Mouse (Mus musculus): ENCODE results near the gene Ccdc120.
A peak's percentile ranks its signal among the peaks of the same experiment; 100 is the strongest.

The Ccdc120 gene

GRCm38 (mm10) chrX:7750432-7751116, at the start of gene Ccdc120:
Gene Ccdc120, minus strand, starts transcription at chrX:7750905.
- DNase-seq (ENCODE audit: low spot score in 2 of 2), result peak in 1 of 2 experiments; percentile 71

DNA sequence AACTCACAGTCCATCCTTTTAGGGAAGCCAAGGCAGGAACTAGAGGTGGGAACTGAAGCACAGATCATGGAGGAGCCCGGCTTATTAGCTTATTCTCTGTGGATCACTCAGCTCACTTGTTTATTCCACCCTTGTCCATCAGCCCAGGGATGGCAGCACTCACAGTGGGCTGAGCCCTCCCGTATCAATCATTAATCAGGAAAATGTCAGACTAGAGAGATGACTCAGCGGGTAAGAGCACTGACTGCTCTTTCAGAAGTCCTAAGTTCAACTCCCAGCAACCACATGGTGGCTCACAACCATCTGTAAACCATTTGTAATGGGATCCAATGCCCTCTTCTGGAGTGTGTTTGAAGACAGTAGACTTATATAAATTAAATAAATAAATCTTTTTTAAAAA, 46.6 kb upstream of the Ccdc120 start:
- DNase-seq (ENCODE audit: low spot score in 2 of 2), result no peak

DNA sequence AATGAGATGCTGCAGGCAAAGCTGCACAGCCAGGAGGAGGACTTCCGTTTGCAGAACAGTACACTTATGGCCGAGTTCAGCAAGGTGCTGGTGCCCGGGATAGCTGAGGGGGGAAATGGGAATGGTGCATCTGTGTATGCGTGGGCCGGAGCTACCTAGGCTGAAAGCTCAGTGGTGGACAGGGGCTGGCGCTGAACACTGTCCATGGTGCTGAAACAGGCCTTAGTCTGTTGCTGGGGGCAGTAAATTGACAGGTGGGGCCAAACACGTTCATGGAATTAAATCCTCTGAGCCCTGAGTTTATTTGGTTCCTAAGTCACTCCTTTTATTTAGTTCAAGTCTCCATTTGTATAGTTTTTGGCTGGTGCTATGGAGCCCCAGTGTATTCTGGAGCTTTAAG, 44.3 kb upstream of the Ccdc120 start:
- DNase-seq (ENCODE audit: low spot score in 2 of 2), result no peak

GRCm38 (mm10) chrX:7793361-7793760, 42.7 kb upstream of the Ccdc120 start:
- no peak for DNase-seq (ENCODE audit: low spot score in 2 of 2)

DNA sequence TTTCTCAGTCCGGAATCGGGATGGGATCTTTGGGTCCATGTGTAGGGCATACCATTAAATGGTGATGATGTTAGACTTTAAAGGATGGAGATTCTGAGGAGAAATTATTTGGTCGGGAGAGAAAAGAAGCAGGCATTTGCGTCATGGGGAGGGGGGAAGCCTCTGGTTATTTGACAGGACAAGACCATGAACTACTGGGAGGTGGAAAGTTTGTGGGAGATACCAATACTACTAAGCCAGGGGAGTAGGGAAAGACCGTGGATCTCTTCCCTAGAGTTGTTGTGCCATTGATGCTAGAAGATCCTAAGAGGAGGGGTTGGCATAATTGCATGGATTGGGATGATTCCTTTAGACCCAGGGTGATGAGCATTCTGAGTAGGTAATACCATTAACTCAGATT, 39.6 kb upstream of the Ccdc120 start:
- no peak for DNase-seq (ENCODE audit: low spot score in 2 of 2)

GRCm38 (mm10) chrX:7789542-7790136, 38.9 kb upstream of the Ccdc120 start, which contains the start of gene Gripap1:
Gene Gripap1, plus strand, starts transcription at chrX:7789765.
- peak; percentile 47 to 62 for DNase-seq (ENCODE audit: low spot score in 2 of 2)

- no peak for DNase-seq (ENCODE audit: low spot score in 2 of 2)
These were observed 31.9 kb upstream of the Ccdc120 start for GRCm38 (mm10) chrX:7782603-7783092.

- DNase-seq (ENCODE audit: low spot score in 2 of 2), result no peak
These were observed 28.6 kb upstream of the Ccdc120 start for GRCm38 (mm10) chrX:7779294-7779693.

- DNase-seq (ENCODE audit: low spot score in 2 of 2), result no peak
These were observed 27.9 kb upstream of the Ccdc120 start for GRCm38 (mm10) chrX:7778450-7779244.

GRCm38 (mm10) chrX:7776329-7777082, 25.8 kb upstream of the Ccdc120 start:
- DNase-seq (ENCODE audit: low spot score in 2 of 2), result peak in 1 of 2 experiments; percentile 29

GRCm38 (mm10) chrX:7775501-7776205, 24.9 kb upstream of the Ccdc120 start:
- DNase-seq (ENCODE audit: low spot score in 2 of 2), result no peak

DNA sequence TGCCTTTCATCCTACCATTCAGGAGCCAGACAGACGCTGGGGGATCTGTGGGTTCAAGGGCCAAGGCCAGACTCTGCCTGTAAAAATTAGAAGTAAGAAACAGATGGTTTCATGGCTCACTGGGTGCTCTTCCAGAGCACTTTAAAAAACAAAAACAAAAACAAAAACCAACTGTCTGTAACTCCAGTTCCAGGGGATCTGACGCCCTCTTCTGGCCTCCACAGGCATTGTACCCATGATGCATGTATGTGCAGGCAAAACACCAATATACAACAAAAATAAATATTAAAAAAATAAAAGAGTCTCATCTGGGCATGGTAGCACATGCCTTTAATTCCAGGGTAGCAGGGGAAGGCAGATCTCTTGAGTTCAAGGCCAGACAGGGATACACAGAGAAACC, 22.1 kb upstream of the Ccdc120 start:
- DNase-seq (ENCODE audit: low spot score in 2 of 2), result no peak

DNA sequence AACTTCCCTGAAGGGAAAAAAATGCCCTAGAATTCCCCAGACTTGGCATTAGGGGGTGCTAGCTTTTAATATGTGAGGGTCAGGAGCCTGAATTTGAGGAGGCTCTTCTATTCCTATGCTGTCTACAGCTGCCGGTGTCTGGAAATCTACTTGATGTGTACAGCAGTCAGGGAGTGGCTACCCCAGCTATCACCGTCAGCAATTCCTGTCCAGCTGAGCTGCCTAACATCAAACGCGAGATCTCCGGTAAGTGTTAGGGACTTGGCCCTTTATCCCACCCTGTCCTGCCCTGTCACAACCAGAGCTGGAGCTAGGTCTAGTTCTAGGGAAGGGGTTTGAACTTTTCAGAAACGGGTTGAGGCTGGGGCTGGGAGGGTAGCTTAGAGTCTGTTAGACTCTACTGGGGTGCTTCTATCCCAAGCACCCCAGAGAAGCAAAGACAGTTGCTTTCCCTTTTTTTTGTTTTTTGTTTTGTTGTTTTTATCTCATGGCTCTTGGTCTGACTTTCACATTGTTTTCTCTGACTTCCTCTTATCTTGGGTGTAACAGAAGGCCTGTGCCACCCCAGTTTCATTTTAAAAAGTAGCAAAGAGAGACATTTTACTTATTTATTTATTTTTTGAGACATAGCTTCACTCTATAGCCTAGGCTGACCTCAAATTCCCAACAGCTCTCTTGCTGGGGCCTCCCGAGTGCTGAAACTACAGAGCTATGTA, 18.8 kb upstream of the Ccdc120 start:
- no peak for DNase-seq (ENCODE audit: low spot score in 2 of 2)

DNA sequence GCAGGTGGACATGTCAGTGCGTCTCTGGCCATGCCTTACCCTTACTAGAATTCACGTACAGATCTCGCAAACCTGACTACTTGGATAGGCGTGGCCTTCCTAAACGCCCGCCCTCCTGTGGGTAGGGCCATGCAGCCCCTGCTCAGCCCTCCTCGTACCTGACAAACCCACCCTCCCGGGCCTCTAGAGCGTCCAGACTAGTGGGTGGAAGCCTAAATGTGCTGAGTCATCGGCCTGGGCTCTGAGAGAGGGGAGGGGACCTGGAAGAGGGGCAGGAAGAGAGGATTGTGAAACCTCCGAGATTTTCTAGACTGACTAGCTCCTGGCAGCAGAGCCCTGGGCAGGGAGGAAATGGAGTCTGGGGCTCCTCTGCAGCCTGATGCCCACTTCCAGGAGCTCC, 15.1 kb upstream of the Ccdc120 start:
- DNase-seq (ENCODE audit: low spot score in 2 of 2), result no peak

GRCm38 (mm10) chrX:7765281-7765670, 14.6 kb upstream of the Ccdc120 start:
- DNase-seq (ENCODE audit: low spot score in 2 of 2), result no peak

- no peak for DNase-seq (ENCODE audit: low spot score in 2 of 2)
These were observed 14.1 kb upstream of the Ccdc120 start for GRCm38 (mm10) chrX:7764657-7765280.

DNA sequence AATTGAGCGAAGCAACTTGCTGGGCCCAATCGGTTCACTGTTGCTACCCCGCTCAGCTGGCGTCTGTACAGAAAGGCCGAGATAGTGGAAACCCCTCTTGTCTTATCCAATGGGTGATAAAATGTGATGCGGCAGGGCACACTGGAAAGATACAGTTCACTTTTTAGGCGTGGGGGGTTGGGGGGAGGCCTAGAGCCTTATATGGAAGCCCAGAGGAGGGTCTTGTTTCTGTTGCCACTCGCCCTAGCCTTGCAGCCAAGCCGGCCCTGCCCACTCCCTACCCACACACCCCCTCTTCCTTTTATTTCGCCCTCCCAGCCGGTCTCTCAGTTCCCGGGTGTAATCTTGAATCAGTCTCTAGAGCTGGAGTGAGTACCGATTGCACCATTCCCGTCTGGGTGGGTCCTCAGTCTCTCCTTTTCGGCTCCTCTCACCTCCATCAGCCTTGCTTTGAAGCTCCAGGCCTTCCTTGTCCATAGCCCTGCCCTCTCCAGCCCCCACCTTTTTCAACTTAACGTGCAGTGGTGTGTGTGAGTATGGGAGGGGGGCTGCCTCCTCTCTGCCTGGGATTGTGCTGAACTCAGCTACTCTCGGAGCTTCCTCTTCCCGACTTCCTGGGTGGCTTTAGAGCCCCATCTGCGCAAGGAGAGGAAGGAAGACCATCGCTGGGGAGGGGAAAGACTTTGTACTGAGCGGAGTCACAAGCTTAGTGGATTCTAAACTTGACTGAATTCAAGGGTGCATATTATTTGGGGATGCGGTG, 13.1 kb upstream of the Ccdc120 start:
- peak in 1 of 2 experiments; percentile 16 for DNase-seq (ENCODE audit: low spot score in 2 of 2)

DNA sequence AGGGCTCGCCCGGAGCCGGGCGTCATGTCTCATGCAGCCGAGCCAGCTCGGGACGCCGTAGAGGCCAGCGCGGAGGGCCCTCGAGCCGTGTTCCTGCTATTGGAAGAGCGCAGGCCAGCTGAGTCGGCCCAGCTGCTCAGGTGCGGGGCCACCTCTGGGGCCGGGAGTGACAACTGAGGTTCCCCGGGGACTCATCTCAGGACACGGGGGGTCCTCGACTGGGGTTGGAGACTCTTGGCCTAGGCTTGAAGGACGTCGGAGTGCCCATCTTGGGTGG, 12.2 kb upstream of the Ccdc120 start:
- DNase-seq (ENCODE audit: low spot score in 2 of 2), result peak in 1 of 2 experiments; percentile 19

- DNase-seq (ENCODE audit: low spot score in 2 of 2), result peak; percentile 88 to 91
These were observed 11.6 kb upstream of the Ccdc120 start, which contains the start of gene Tfe3 for GRCm38 (mm10) chrX:7762137-7762920. Gene Tfe3, plus strand, starts transcription at chrX:7762560.

All from frontal cortex, postnatal 10 days (tissue).